Mouse (Mus musculus): ENCODE data around the gene Elac2.

- TF ChIP-seq EP300 (IDR thresholded peaks at IDR 0.05; ENCODE audit: low read depth in 1 of 2, low read length in 2 of 2): no peak
- no peak for TF ChIP-seq NELFE (IDR thresholded peaks at IDR 0.05; ENCODE audit: low read depth, low read length)
- no peak for TF ChIP-seq TCF12 (IDR thresholded peaks at IDR 0.05; ENCODE audit: low read depth, low read length)
- no peak for TF ChIP-seq POLR2A (IDR thresholded peaks at IDR 0.05; ENCODE audit: control insufficient read depth in 1 of 2, insufficient read depth in 1 of 2, low read depth in 1 of 2, low read length in 2 of 2, poor library complexity in 1 of 2)
These were observed 22.9 kb downstream of the Elac2 start for GRCm38 (mm10) chr11:65001729-65002128.

Measured in MEL (cell line).